Mouse (Mus musculus): ENCODE data around the gene Adcy5.
A peak's percentile ranks its signal among the peaks of the same experiment; 100 is the strongest.

Adcy5 gene

DNA sequence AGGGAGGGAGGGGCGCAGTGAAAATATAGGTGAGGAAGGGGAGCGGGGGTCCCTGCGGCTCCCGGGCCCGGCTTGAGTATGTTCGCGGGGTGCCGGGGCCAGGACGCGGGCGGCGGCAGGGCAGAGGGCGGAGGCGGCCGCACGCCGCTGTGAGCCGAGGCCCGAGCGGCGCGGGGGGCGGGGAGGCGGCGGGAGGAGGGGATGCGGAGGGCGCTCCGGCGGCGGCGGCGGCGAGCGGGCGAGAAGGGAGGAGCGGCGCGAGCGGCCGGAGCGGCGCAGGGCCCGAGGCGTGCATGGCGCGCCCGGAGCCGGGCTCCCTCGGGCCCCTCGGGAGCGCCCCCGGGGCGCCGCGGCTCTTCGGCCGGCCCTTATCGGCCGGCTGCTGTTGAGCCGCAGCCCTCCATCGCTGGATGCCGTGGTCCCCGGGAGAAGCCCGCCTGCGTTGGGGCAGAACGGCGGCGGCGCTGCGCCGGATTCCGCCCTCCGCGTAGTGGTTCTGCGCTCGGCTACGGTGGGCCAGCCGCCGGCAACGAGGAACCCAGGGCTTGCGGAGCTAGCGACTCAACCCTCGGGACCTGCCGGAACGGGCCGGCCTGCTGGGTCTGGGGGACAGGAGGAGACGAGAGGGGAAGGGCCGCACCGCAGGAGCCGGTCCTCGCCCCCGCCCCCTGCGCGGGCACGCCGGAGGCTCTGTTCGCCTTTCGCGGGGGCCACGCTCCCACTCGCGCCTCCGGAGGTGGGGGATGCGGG lies at the start of gene Adcy5:
Adcy5 (plus strand) TSS at position 237 of the 750 bp plus-strand sequence.
- no peak for DNase-seq (ENCODE audit: low spot score)

GRCm38 (mm10) chr16:35107985-35108384 lies 46.7 kb upstream of the Adcy5 start:
- DNase-seq (ENCODE audit: low spot score): no peak

DNA sequence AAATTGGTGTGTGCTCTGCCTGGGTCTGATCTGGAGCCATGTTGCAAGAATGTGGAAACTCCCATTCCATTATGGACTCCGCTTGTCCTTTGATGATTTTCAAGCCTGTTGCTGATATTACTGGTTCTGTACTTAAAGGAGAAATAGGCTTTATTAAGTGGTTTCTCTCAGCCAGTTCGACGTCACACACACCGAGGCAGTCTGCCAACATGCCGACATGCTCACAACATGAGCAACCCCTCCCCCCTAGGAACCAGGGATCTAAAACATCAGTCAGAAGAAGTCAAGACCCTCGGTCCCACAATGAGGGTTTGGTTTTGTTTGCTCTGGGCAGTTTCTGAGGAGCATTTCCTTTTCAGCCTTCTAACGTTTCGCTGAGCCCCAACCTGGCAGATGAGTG lies 45.5 kb upstream of the Adcy5 start:
- DNase-seq (ENCODE audit: low spot score): no peak

DNA sequence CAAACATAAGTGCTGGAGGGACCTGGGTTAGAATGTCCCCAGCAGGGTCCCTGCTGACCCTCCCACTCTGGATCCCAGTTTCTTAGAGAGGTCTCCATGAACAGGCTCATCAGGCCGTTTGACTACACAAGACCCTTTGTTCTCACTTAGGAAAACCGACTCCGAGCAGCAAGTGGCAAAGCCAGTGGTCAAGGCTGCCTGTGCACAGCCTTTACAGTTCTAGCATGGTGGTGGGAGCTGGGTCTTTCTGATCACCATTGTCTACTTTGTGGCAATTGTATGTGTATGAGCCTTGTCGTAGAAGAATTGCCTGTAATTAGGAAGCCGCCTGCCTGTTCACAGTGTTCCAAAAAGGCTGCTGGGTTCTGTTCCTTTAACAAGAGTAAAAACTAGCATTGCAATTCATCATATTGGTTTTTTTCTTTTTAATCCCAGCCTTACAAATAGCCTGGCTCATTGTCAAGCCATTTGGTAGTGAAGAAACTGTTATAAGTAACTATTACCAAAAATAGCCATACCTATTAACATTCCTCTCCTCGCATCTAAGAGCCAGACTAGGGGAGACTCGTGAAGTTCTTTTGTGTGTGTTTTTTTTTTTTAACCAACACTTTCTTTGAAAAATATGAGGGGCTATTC lies 44.9 kb upstream of the Adcy5 start:
- no peak for DNase-seq (ENCODE audit: low spot score)

DNA sequence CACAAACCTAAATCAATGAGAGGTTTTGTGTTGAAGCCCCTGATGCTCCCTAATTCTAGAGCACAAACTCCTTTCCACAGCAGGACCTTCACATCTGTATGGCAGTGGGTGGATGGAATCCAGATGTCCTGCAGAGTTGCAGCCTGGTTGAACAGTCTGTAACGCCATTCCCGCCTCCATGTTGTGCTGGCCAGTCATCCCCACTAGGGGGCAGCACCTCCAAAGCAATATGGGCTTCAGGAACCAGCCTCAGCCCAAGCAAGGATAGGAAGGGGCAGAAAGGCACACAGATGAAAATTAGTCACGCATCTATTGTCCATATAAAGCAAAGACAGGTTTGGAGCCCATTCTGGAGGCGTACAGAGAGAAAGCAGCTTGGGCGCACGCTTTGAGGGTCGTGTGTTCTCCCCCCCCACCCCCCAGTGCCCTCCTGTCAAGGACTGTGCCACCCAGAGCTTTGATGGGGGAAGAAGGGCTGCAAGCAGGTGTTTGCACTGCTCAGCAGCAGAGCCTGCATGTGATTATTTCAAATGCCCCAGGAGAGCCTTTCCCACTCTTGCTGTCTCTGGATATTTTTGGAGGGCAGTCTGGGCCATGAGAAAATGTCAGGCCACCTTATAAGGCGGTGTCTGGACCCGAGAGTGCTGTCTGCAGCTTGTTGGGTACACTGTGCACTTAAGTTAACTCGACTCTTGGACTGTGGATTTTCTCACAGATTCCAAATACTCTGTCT lies 44.1 kb upstream of the Adcy5 start:
- DNase-seq (ENCODE audit: low spot score): peak; percentile 11

DNA sequence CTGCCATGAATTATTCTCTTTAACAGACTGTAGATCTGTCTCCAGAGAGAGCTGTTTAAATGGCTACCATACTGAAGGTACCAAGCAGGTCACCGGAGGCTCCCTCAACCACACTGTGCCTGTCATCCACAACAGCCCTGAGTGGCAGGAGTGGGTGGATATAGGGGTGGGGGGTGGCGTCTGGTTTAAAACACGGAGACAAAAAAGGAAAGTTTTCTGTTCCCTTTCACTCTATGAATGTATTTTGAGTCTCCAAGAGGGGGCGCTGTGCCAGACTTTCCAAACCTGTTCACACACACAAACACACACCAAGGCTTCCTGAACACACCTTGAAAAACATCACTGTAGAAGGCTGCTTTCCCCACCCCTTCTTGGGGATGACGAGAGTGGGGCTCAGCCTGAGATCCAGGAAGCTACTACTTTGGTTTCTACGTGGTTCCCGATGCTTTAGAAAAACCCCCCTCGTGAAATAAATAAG lies 43.5 kb upstream of the Adcy5 start:
- no peak for DNase-seq (ENCODE audit: low spot score)

DNA sequence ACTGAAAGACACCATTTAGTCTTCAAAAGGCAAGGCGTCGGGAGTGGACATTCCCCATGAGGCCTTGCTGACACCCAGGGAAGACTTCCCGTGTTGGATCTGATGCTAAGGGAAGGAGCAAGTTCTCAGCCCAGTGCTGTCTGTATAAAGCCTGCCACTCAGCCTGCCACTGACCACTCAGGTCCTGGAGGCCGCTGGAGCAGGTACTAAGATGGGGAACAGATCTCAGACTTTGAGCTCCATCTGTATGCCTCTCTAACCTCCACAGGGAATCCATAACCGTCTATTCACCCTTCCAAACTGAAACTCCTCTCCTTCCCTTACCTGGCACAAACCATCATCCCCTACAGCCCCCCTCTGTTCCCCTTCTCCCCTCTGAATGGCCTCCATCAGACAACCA lies 41.2 kb upstream of the Adcy5 start:
- no peak for DNase-seq (ENCODE audit: low spot score)

DNA sequence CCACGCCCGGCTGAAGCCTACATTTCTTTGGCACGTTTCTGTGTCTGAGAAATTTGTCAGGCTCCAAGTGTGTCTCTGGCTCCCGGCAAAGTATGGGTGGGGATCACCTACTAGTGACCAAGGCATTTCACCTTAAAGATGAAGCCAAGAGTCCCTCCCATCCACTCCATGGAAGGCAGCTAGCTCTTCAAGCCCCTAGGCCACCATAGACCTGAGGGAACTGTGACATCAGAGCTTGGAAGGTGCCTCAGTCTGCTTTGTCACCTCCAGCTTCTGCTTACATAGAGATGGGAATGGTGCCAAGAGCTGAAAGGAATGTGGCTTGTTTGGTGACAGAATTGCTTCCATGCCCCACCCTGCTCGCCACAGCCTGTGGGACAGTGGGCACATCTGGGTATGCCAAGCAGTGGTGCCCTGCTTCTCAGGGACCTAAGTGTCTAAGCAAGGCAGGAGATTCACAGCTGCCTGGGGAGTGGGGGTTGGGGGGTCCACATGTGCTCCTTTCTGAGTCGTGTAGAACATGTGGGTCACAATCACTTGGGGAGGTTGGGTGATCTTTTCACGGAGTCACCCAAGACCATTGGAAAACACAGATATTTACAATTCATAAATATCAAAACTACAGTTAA lies 38.2 kb upstream of the Adcy5 start:
- DNase-seq (ENCODE audit: low spot score): no peak

- DNase-seq (ENCODE audit: low spot score): no peak
Measured at GRCm38 (mm10) chr16:35117436-35117835, 37.2 kb upstream of the Adcy5 start.

DNA sequence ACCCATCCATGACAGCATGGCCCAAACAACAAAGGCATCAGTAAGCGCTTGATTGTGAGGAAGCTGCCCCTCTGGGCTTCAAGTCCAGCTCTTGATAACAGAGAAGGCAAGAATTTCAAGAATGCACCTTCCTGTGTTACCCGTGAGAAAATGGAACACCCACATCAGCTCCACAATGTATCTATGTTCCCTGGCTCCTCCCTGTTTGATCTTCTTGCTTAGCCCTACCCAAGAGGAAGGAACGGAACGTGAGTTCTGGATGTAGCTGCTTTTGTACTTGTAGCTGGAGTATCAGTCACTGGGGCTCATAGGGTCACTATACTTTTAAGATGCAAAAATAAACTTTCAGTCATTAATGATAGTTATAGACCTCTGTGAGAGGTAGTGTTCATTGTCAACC lies 34.1 kb upstream of the Adcy5 start:
- DNase-seq (ENCODE audit: low spot score): no peak

DNA sequence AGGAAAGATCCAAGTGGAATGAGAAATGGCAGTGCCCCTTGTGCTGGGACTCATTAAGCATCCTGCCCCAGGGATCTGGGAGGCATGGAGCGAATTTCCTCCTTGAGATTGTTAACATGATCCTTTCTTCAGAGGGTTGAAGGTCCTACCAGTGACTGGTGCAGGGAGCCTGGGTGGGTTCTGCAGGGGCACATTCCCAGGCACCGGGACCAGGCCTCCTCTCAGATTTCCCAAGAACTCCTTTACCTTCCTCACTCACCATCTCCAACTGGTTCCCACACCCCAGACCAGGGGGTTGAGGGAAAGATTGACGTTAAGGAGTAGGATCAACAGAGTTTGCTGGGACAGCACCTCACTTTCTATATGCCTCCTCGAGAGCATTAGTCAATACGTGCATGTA lies 27.4 kb upstream of the Adcy5 start:
- DNase-seq (ENCODE audit: low spot score): no peak

DNA sequence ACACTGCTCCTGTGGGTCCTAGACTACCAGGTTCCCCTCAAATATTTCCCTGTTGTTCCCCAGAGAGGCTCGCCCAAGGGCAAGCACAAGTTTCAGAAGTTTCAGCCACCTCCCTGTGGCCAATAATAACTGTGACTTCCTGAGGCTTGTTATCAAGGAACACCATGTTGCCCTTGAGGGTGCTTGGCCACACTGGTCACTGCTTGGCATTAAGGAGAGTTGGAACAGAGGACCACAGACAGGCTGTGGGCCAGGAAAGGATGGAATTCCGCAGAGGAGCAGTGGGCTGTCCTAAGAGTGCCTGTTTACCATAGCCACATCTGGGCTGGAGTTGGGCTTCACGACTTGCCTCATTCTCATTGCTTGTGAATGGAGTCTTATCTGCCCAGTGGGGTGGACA lies 24.5 kb upstream of the Adcy5 start:
- no peak for DNase-seq (ENCODE audit: low spot score)

GRCm38 (mm10) chr16:35139416-35139815 lies 15.3 kb upstream of the Adcy5 start:
- DNase-seq (ENCODE audit: low spot score): no peak

- no peak for DNase-seq (ENCODE audit: low spot score)
Measured at GRCm38 (mm10) chr16:35139873-35140619, 14.6 kb upstream of the Adcy5 start.

- no peak for DNase-seq (ENCODE audit: low spot score)
Measured at GRCm38 (mm10) chr16:35140620-35140975, 14.1 kb upstream of the Adcy5 start.

DNA sequence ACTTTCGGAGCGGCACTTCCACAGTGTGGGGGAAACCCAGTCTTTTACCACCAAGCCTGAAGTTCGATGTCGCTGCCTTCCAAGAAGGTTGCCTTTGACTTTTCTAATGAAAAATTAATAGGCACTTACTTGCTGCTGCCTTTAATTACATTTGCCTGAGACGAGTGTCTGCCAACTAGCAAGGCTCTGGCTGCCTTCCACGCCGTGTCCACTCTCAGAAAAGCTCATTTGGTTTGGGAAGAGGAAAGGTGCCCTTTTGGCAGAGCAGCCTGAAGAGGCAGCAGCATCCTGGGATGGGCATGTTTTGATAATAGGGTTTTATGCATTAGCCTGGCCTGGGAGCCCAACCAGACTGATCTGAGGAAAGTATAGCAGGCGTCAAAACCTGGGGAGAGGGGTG lies 12.8 kb upstream of the Adcy5 start:
- DNase-seq (ENCODE audit: low spot score): no peak

GRCm38 (mm10) chr16:35146153-35146552 lies 8.5 kb upstream of the Adcy5 start:
- DNase-seq (ENCODE audit: low spot score): no peak

GRCm38 (mm10) chr16:35153146-35153755 lies 1.4 kb upstream of the Adcy5 start:
- no peak for DNase-seq (ENCODE audit: low spot score)

GRCm38 (mm10) chr16:35154245-35154640 lies 434 bp upstream of the Adcy5 start:
- no peak for DNase-seq (ENCODE audit: low spot score)

DNA sequence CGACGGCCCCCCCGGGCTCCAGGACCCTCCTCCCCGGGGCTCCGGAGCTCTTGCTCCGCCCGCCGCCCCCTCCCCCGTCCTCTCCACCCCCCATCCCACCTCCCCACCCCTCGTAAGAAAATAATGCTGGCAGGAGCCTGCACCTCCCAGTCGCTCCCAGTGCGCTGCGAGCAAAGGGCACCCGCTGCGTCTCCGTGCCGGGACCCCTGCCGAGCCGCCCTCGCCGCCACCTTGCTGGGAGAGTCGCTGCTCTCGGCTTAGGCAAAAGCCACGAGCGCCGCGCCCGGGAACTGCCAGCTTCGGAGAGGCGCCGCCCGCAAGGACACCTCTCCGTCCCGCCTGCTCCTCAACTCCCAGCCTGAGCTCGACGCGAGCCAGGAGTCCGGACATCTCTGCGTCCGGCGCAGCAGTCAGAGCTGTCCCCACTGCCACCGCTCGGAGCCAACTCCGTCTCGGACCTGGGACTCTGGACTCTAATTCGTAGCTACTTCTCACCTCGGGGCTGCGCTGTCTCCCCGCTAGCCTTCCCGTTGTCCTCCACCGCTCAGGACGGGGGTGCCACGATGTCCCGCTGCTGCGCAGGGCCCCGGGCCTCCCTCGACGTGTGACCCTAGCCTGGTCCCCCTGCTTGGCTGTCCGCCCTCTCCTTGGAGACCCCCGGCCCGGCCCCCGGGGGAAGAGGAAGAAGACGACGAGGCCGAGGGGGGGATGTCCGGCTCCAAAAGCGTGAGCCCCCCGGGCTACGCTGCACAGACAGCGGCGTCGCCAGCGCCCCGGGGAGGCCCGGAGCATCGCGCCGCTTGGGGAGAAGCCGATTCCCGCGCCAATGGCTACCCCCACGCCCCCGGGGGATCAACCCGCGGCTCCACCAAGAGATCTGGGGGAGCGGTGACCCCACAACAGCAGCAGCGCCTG lies 971 bp downstream of the Adcy5 start:
- DNase-seq (ENCODE audit: low spot score): no peak
